Mouse (Mus musculus) forebrain, embryonic 14.5 days (tissue): ENCODE results near the gene Nos1ap. TPM values are rescaled to one million over a fixed set of nuclear protein-coding genes. Genes with fewer than 3 reads are reported as not detected.

ENCODE experiments used
- ATAC-seq: fragments of 200-750 bp; cut with Nextera tagmentation; 2 replicates; pipeline ENCODE4 v1.8.0; 2017; ENCODE audit warnings: mild to moderate bottlenecking, moderate library complexity
- DNase-seq: peaks from one replicate; pipeline ENCODE4 v3.0.0-alpha.2; 2015; ENCODE audit warnings: low spot score
- H3K27ac ChIP-seq: fragments of 300-500 bp; sonication (generic); 2 replicates; pipeline ENCODE4 v1.5.1; 2014; ENCODE audit warnings: low read depth, mild to moderate bottlenecking, control low read depth, low read length, moderate library complexity
- H3K27me3 ChIP-seq: fragments of 300-500 bp; sonication (generic); replicated peaks from 2 replicates; pipeline ENCODE4 v1.6.1; 2014; ENCODE audit warnings: low read length, control low read depth, mixed read lengths; ENCODE audit not compliant: control insufficient read depth, insufficient read depth
- H3K36me3 ChIP-seq: fragments of 300-500 bp; sonication (generic); 2 replicates; pipeline ENCODE4 v1.6.1; 2014; ENCODE audit warnings: low read length, control low read depth; ENCODE audit not compliant: control insufficient read depth, insufficient read depth
- H3K4me1 ChIP-seq: fragments of 300-500 bp; sonication (generic); 2 replicates; pipeline ENCODE4 v1.6.1; 2014; ENCODE audit warnings: antibody characterized with exemption, low read length, control low read depth; ENCODE audit not compliant: control insufficient read depth, insufficient read depth
- H3K4me2 ChIP-seq: fragments of 300-500 bp; sonication (generic); 2 replicates; pipeline ENCODE4 v1.6.1; 2014; ENCODE audit warnings: mild to moderate bottlenecking, control low read depth, low read length
- H3K4me3 ChIP-seq: fragments of 300-500 bp; sonication (generic); 2 replicates; pipeline ENCODE4 v1.5.1; 2014; ENCODE audit warnings: low read depth, low read length, control low read depth
- H3K9ac ChIP-seq: fragments of 300-500 bp; sonication (generic); 2 replicates; pipeline ENCODE4 v1.6.1; 2014; ENCODE audit warnings: mild to moderate bottlenecking, low read length, control low read depth, moderate library complexity
- H3K9me3 ChIP-seq: fragments of 300-500 bp; sonication (generic); replicated peaks from 2 replicates; pipeline ENCODE4 v1.6.1; 2016; ENCODE audit warnings: low read length, control low read depth, mixed read lengths; ENCODE audit not compliant: control insufficient read depth
- WGBS: fragments of 180-500 bp; shearing (Covaris S2); extraction: QIAGEN DNeasy Blood & Tissue Kit; methylation state at CpG from one replicate; pipeline ENCODE4 v1.1.7; 2014; 5-methylcytosine and 5-hydroxymethylcytosine counted together
- polyA plus RNA-seq: library from polyadenylated mRNA; unstranded; fragments of >200 nt; fragmentation: Nextera tagmentation; extraction: Ambion mirVana; gene quantifications from 2 replicates; pipeline ENCODE4 v1.2.1, GENCODE M21; 2014

Nos1ap gene
- polyA plus RNA-seq, 1 experiment from 2014 or later, result 8.4 TPM

DNA sequence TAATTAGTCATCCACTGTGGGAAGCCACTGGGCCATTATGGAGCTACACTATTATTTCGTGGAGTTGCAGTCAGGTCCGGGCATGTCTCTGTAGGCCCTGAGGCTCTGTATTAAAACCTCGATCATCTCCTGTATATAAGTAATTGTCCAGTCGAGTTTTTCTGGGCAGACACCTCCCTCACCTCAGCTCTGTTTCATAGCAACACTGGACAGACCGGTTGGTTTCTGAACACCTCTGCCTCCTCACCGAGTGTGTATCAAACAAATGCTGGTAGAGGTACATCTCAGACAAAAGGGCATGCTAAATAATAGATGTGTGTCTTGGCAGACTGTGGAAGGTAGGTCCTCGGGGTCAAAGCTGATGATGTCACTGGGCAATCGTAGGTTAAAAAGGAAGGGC is 182.7 kb downstream of the Nos1ap start:
- Histone ChIP-seq H3K36me3 (no peaks in the 10 kb centered on the region), H3K4me3 (no peak overlapping the region), H3K9ac (no peak overlapping the region), H3K4me2 (no peak overlapping the region), H3K27ac (no peak overlapping the region), H3K4me1 (peaks cover 9% of the 10 kb centered on the region; the same call in 1 of the 2 replicates), H3K9me3 (no peaks in the 10 kb centered on the region), H3K27me3 (no peaks in the 10 kb centered on the region)
- WGBS, result 83% methylated on average over 8 of the region's 8 CpGs
- no peak for DNase-seq
- ATAC-seq, result no peak

DNA sequence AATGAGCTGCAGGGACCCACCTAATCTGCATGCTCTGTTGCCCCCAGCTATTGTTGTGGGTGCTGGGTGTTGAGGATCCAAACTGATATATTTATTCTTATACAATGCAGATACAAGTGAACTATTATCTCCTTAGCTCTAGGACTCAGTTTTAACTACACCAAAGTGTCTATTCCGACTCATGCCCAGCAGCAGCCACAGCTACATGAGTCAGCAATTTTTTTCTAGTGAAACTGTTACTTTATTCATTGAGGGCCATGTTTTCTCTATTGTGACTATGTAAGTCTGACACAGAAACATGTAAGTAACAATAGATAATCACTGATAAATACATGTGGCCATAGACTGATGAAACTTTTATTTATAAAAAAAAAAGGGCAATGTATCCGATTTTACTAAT is 184.5 kb downstream of the Nos1ap start:
- H3K4me2 ChIP-seq, result no peak overlapping the region
- no peak overlapping the region for H3K9ac ChIP-seq
- H3K27ac ChIP-seq, result no peak overlapping the region
- H3K4me3 ChIP-seq, result no peak overlapping the region
- no peak for DNase-seq
- H3K9me3 ChIP-seq, result no peaks in the 10 kb centered on the region
- H3K4me1 ChIP-seq, result peaks cover 9% of the 10 kb centered on the region; the same call in 1 of the 2 replicates
- 89% methylated on average over 2 of the region's 2 CpGs for WGBS
- H3K27me3 ChIP-seq, result no peaks in the 10 kb centered on the region
- no peak for ATAC-seq
- H3K36me3 ChIP-seq, result no peaks in the 10 kb centered on the region

DNA sequence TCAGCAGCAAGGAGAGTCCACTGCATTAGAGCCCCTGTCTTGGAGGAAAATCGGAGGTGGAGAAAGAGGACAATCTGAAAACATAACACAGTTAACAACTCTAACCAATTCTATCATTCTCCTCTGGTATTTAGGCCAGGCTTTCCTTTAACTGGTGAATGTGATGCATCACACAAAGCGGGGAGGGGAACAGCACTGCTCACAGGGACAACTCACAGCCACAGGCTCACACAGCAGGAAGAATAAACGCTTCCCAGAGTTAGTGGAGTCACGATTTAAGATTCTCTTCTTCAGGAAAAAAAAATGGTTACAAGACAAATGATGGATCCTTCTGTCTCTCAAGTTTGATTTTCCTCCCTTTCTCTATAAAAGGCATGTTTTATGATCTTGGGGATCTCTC is 187.0 kb downstream of the Nos1ap start:
- Histone ChIP-seq H3K9me3 (no peaks in the 10 kb centered on the region), H3K4me2 (no peak overlapping the region), H3K4me3 (no peak overlapping the region), H3K27me3 (no peaks in the 10 kb centered on the region), H3K4me1 (no peaks in the 10 kb centered on the region), H3K9ac (no peak overlapping the region), H3K27ac (no peak overlapping the region), H3K36me3 (no peaks in the 10 kb centered on the region)
- 78% methylated on average over 4 of the region's 4 CpGs for WGBS
- ATAC-seq, result no peak
- DNase-seq, result no peak

DNA sequence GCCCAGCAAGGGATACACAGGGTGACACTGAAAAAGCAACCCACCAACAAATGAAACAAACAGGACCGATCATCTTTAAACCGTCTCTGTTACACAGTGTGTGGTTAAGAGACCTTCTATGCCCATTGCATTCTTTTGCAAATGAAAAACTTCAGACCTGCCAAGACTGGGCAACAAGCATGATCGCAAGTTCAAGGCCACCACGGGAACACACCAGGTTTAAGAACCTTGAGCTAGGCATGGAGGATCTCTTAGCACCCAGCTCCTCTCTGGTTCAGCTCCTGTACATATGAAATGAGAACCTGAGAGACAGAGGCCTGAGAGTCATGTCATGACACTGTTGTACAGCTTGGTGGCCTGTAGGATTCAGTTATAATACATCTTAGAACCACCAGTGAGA is 190.8 kb downstream of the Nos1ap start:
- H3K36me3 ChIP-seq, result no peaks in the 10 kb centered on the region
- DNase-seq, result no peak
- no peak overlapping the region for H3K4me2 ChIP-seq
- H3K9me3 ChIP-seq, result no peaks in the 10 kb centered on the region
- ATAC-seq, result no peak
- H3K9ac ChIP-seq, result no peak overlapping the region
- WGBS, result 93% methylated on average over 4 of the region's 4 CpGs
- no peaks in the 10 kb centered on the region for H3K27me3 ChIP-seq
- no peak overlapping the region for H3K27ac ChIP-seq
- H3K4me1 ChIP-seq, result no peaks in the 10 kb centered on the region
- no peak overlapping the region for H3K4me3 ChIP-seq

DNA sequence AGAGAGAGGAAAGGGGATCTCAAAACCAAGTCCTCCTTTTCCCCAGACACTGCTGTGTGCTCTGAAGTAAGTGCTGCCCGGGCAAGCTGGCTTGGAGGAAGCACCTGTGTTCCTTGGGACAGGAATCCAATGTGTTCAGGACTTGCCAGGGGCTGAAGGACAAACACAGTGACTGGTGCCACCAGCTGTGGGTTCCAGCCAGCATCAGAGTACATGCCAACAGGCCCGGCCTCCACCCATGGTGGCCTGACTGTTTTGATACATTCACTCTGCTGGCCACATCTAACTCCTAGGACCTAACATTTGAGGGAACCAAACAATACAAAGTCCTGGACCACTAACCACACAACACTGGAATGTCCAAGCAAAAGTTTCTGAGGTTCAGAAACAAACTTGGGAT is 194.6 kb downstream of the Nos1ap start:
- no peak for DNase-seq
- ATAC-seq, result no peak
- Histone ChIP-seq H3K9ac (no peak overlapping the region), H3K4me2 (no peak overlapping the region), H3K36me3 (no peaks in the 10 kb centered on the region), H3K4me3 (no peak overlapping the region), H3K27ac (no peak overlapping the region), H3K4me1 (no peaks in the 10 kb centered on the region), H3K27me3 (no peaks in the 10 kb centered on the region), H3K9me3 (no peaks in the 10 kb centered on the region)
- WGBS, result 74% methylated on average over 2 of the region's 2 CpGs

DNA sequence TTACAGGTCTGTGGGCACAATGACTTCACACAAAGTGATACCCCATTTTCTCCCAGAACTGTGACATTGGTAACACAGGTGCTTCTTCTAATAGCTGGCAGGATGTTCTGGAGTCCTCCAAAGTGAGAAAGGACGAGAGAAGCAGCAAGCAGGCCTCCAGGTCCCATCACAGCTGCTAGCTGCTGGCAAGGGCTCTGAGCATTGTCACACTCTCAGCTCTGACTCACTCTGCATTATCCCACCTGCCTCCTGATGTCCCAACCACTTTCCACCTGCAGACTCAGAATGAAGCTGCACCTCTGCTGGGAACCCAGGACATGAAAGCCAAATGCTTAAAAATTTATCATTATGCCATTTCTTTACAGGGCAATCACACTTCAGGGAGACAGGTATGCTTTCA is 195.0 kb downstream of the Nos1ap start:
- Histone ChIP-seq H3K9me3 (no peaks in the 10 kb centered on the region), H3K4me2 (no peak overlapping the region), H3K4me3 (no peak overlapping the region), H3K27ac (no peak overlapping the region), H3K27me3 (no peaks in the 10 kb centered on the region), H3K36me3 (no peaks in the 10 kb centered on the region), H3K9ac (no peak overlapping the region), H3K4me1 (no peaks in the 10 kb centered on the region)
- 52% methylated on average over 1 of the region's 1 CpGs for WGBS
- no peak for ATAC-seq
- no peak for DNase-seq

DNA sequence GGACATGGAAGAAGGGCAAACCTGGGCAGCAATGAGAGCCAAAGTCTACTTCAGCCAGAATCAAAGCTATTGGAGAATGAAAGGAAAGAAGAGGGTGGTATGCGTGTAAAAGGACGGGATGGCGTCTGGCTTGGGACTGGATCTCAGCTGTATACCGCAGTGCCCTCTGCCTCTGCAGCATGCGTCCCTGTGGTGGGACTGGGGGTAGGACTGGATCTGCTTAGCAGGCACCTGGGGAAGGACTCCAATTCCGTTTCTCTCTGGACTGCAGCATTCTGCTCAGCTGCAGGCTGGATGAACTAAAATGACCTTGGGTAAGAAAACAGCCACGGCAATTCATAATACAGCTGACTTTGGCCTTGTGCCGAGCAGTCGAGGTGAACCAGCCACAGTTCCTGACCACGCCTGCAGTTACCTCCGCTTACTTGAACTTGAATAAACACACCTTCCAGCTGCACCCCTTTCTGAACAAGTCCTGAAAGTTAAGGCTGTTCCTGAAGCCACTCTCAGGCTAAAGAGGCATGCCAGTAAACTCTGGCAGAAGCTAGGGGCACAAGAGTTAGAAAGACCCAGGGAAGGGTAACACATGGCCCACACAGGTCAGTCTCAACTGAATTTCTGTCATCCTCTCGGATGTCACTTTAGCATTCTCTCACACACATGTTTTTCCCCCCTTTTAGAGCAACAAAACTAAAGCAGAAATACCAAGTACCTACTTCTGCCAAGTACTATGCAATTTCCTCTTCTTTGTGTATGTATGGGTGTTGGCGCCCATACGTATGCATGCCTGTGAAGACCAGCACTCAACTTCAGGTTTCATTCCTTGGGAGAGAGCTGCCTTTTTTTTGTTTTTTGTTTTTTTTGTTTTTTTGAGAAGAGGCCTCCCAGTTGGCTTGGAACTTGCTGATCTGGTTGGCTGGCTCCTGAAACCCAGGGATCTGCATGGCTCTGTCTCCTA is 196.6 kb downstream of the Nos1ap start:
- ATAC-seq (no peak), DNase-seq (no peak)
- H3K9ac ChIP-seq, result no peak overlapping the region
- H3K27ac ChIP-seq, result no peak overlapping the region
- H3K9me3 ChIP-seq, result no peaks in the 10 kb centered on the region
- no peak overlapping the region for H3K4me3 ChIP-seq
- no peaks in the 10 kb centered on the region for H3K27me3 ChIP-seq
- WGBS, result 83% methylated on average over 14 of the region's 14 CpGs
- no peaks in the 10 kb centered on the region for H3K36me3 ChIP-seq
- H3K4me2 ChIP-seq, result no peak overlapping the region
- H3K4me1 ChIP-seq, result no peaks in the 10 kb centered on the region

DNA sequence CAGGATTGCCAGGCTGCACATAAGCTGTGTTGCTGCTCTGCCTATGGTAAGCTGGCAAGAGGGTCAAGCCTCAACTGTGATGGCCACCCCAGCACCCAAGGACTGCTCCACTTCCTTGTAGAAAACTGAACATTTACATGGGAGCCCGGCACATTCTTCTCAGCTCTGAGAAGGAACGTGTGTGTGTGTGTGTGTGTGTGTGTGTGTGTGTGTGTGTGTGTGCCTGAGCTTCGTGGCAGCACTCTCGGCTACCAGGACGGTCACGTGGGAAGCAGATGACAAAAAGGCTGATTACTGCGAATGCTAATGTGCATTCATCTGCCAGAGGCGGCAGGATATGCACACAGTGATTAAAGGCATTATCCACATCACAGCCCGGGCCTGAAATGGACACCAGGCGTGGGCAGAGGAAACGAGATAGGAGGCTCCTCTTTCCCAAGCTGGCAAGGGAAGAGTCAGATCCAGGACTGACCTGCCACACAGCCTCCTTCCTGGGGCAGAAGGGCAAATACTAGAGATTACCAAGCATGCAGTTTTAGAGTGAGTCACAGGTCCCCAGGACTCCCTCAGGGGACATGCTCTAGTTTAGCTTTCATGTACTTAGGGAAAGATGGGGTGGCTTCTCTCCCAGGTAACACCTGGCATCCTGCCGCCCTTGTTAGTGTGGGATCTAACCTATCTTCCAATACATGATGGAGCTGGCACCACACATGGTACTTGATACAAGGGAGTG is 202.3 kb downstream of the Nos1ap start:
- no peaks in the 10 kb centered on the region for H3K36me3 ChIP-seq
- peaks cover 17% of the 10 kb centered on the region for H3K4me1 ChIP-seq
- peak overlapping the region; percentile 35 for H3K9ac ChIP-seq
- peak overlapping the region; percentile 55 for H3K27ac ChIP-seq
- 10% methylated on average over 12 of the region's 12 CpGs for WGBS
- H3K27me3 ChIP-seq, result no peaks in the 10 kb centered on the region
- no peaks in the 10 kb centered on the region for H3K9me3 ChIP-seq
- no peak overlapping the region for H3K4me3 ChIP-seq
- DNase-seq (peak; percentile 93), ATAC-seq (peak; percentile 92)
- H3K4me2 ChIP-seq, result peak overlapping the region; percentile 10

DNA sequence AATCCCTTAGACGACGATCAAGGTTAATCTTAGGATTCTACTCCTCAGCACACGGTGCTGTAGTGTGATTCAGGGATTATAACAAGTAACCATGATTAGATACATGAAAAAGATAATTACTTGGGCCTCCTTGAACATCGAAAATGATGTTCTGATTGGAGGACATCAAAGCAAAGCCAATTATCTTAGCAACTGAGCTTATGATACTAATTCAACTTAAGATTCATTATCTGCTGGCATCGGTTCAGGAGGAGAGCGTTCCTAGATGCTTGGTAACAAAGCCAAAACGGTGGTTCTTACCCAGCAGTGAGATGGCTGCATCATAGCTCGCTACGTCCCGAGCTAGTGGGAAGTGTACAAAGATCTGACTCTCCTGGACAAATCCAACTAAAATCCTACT is 204.2 kb downstream of the Nos1ap start:
- Histone ChIP-seq H3K9ac (no peak overlapping the region), H3K36me3 (no peaks in the 10 kb centered on the region), H3K27ac (no peak overlapping the region), H3K9me3 (no peaks in the 10 kb centered on the region), H3K4me2 (no peak overlapping the region), H3K4me3 (no peak overlapping the region), H3K4me1 (peaks cover 17% of the 10 kb centered on the region), H3K27me3 (no peaks in the 10 kb centered on the region)
- WGBS, result 40% methylated on average over 10 of the region's 10 CpGs
- DNase-seq, result peak; percentile 66
- no peak for ATAC-seq
